Mouse (Mus musculus): ENCODE data around the gene Mmd. TPM values are rescaled to one million over a fixed set of nuclear protein-coding genes. Genes with fewer than 3 reads are reported as not detected.

Mmd gene
- polyA plus RNA-seq, 1 experiment from 2014 or later = 124 TPM

DNA sequence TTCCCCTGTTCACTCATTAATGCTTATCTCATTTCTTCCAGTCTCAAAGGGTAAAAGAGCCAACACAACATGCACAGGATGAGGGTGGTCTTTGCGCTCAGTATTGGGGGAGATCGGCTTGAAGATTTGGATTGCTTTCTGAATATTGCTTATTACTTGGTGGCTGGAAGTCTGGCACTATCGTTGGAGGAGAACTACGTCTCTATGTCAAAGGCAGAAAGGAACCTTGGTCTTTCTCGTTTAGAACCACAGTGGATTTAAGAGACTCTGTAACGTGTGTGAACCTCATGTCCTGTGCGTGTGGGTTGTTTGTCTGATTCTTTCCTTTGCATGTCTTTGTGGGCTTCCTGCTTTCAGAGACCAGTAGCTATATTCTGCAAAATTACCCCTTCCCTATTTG lies 1.5 kb downstream of the Mmd start:
- H3K36me3 ChIP-seq = no peaks in the 10 kb centered on the region
- peak overlapping the region; percentile 89 for H3K4me3 ChIP-seq
- peak overlapping the region; percentile 94 for H3K9ac ChIP-seq
- no peaks in the 10 kb centered on the region for H3K27me3 ChIP-seq
- no peak for ATAC-seq (ENCODE audit: low FRiP score, low read depth)
- H3K27ac ChIP-seq (replicated peaks) = no peak overlapping the region
- H3K9me3 ChIP-seq = no peaks in the 10 kb centered on the region
- peak overlapping the region; percentile 76 for H3K4me2 ChIP-seq
- 51% methylated on average over 7 of the region's 7 CpGs for WGBS
- H3K4me1 ChIP-seq (replicated peaks) = peaks cover 38% of the 10 kb centered on the region

DNA sequence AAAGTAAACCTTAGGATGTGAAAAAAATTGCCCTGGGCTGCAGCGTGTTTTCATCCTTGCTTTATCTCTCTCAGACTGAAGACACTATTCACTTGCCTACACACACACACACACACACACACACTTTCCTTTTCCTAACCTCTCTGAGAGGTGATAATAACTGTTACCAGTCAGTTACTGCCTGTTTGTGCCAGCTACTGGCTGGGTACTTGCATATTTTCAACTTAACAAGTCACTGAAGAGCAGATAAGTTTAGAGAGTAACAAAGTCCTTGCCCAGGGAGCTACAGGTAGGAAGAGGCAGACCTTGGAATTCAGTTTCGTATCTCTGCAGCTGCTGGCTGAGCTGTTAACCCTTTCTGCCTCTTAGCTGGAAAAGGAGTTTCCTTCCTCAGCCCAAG lies 2.7 kb downstream of the Mmd start:
- Histone ChIP-seq H3K27me3 (no peaks in the 10 kb centered on the region), H3K27ac (replicated peaks) (no peak overlapping the region), H3K9me3 (no peaks in the 10 kb centered on the region), H3K9ac (no peak overlapping the region), H3K4me2 (no peak overlapping the region), H3K4me1 (replicated peaks) (peaks cover 39% of the 10 kb centered on the region), H3K4me3 (no peak overlapping the region), H3K36me3 (no peaks in the 10 kb centered on the region)
- ATAC-seq (ENCODE audit: low FRiP score, low read depth) = no peak
- 39% methylated on average over 2 of the region's 2 CpGs for WGBS

DNA sequence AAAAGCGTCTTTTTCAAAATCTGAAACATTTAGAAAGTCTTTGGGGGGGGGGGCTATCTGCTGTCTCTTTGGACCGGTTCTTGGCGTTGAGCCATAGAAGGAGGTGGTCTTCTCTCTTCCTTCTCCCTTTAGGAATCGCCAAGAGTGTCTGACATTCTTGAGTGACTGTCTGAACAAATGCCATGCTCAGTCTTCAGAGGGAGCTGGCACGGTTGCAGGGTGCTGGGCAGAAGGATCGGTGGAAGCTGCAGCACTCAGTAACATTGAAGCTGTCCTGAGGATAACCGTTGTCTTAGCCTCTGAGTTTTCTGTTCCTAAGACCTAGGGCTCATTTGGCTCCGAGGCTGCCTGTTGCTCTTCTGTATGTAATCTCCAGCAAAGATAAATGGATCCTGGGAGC lies 3.1 kb downstream of the Mmd start:
- Histone ChIP-seq H3K27me3 (no peaks in the 10 kb centered on the region), H3K36me3 (no peaks in the 10 kb centered on the region), H3K4me2 (no peak overlapping the region), H3K9ac (no peak overlapping the region), H3K4me3 (no peak overlapping the region), H3K9me3 (no peaks in the 10 kb centered on the region), H3K27ac (replicated peaks) (no peak overlapping the region), H3K4me1 (replicated peaks) (peaks cover 39% of the 10 kb centered on the region)
- 70% methylated on average over 8 of the region's 8 CpGs for WGBS
- no peak for ATAC-seq (ENCODE audit: low FRiP score, low read depth)

- no peaks in the 10 kb centered on the region for H3K9me3 ChIP-seq
- no peak overlapping the region for H3K4me2 ChIP-seq
- WGBS = 90% methylated on average over 3 of the region's 3 CpGs
- H3K36me3 ChIP-seq = no peaks in the 10 kb centered on the region
- H3K9ac ChIP-seq = no peak overlapping the region
- peaks cover 33% of the 10 kb centered on the region for H3K4me1 ChIP-seq (replicated peaks)
- H3K27me3 ChIP-seq = no peaks in the 10 kb centered on the region
- H3K27ac ChIP-seq (replicated peaks) = no peak overlapping the region
- H3K4me3 ChIP-seq = no peak overlapping the region
- ATAC-seq (ENCODE audit: low FRiP score, low read depth) = no peak
Observed at GRCm38 (mm10) chr11:90254536-90254935, 5.3 kb downstream of the Mmd start.

DNA sequence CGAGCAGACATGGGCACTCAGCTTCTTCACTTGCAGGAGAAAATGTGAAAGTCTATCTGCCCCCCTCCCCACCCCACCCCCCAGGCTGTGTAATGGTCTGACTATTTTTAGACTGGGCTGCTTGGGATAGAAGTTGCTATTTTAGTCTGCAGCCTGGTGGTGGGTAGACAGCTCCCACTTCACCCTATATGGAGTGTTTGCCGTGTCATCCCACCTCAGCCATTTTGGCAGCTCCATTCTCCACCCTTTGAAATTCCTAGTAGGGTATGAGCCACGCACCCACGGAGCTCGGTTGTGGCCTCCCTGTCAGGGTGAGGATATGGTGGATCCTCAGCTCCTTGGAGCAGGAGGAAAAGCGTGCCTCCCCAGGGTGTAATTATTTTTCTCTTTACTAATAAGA lies 6.4 kb downstream of the Mmd start:
- no peak overlapping the region for H3K27ac ChIP-seq (replicated peaks)
- no peak for ATAC-seq (ENCODE audit: low FRiP score, low read depth)
- no peaks in the 10 kb centered on the region for H3K9me3 ChIP-seq
- H3K27me3 ChIP-seq = no peaks in the 10 kb centered on the region
- H3K4me2 ChIP-seq = no peak overlapping the region
- 79% methylated on average over 6 of the region's 6 CpGs for WGBS
- H3K36me3 ChIP-seq = peaks cover 11% of the 10 kb centered on the region
- no peak overlapping the region for H3K4me3 ChIP-seq
- H3K9ac ChIP-seq = no peak overlapping the region
- H3K4me1 ChIP-seq (replicated peaks) = peaks cover 27% of the 10 kb centered on the region

DNA sequence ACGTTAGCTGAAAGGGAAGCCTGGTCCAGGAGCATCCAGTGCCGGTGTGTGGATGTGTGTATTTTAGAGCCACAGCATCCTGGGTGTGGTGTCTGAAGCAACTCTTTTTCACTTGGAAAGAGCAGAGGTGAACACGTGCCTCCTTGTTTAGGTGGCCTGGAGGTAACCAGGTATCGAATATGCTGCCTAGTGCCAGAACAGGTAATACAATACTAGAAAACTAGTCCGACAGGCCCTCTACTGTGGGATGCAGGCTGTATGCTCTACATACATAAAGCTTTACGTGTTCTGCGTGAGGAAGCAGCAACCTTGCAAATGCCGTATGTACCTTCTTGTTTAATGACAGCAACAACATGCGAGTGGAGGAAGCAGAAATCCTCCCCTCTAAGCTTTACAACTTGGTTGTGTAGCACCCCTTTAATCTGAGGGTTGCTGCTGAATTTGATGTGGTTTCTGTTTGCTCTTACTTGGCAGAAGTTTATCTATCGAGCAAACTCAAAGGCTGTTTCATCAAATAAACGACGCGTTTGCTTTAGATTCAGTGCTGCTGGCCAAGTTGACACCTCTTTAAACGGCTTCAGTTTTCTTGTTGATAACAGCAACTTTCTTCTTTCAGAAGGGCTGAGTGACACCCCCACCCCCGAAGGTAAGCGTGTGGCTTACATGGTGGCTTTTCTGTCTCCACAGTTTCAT lies 7.7 kb downstream of the Mmd start:
- Histone ChIP-seq H3K4me1 (replicated peaks) (peaks cover 14% of the 10 kb centered on the region), H3K27me3 (no peaks in the 10 kb centered on the region), H3K27ac (replicated peaks) (no peak overlapping the region), H3K9ac (no peak overlapping the region), H3K4me3 (no peak overlapping the region), H3K36me3 (peaks cover 22% of the 10 kb centered on the region), H3K9me3 (no peaks in the 10 kb centered on the region), H3K4me2 (no peak overlapping the region)
- ATAC-seq (ENCODE audit: low FRiP score, low read depth) = no peak
- WGBS = 93% methylated on average over 16 of the region's 16 CpGs

- no peak overlapping the region for H3K27ac ChIP-seq (replicated peaks)
- 0 out of 2 replicates have a peak, but pooled peaks cover 4% of the 10 kb centered on the region for H3K4me1 ChIP-seq (replicated peaks)
- H3K9me3 ChIP-seq = no peaks in the 10 kb centered on the region
- no peak overlapping the region for H3K4me2 ChIP-seq
- H3K9ac ChIP-seq = no peak overlapping the region
- peaks cover 36% of the 10 kb centered on the region for H3K36me3 ChIP-seq
- no peak overlapping the region for H3K4me3 ChIP-seq
- H3K27me3 ChIP-seq = no peaks in the 10 kb centered on the region
- 80% methylated on average over 10 of the region's 10 CpGs for WGBS
- ATAC-seq (ENCODE audit: low FRiP score, low read depth) = no peak
Observed at GRCm38 (mm10) chr11:90258321-90258927, 9.2 kb downstream of the Mmd start.

GRCm38 (mm10) chr11:90259071-90259470 lies 9.8 kb downstream of the Mmd start:
- Histone ChIP-seq H3K4me1 (replicated peaks) (0 out of 2 replicates have a peak, but pooled peaks cover 4% of the 10 kb centered on the region), H3K9me3 (no peaks in the 10 kb centered on the region), H3K36me3 (peaks cover 40% of the 10 kb centered on the region), H3K9ac (no peak overlapping the region), H3K27me3 (no peaks in the 10 kb centered on the region), H3K4me2 (no peak overlapping the region), H3K4me3 (no peak overlapping the region), H3K27ac (replicated peaks) (no peak overlapping the region)
- 70% methylated on average over 4 of the region's 4 CpGs for WGBS
- ATAC-seq (ENCODE audit: low FRiP score, low read depth) = no peak

GRCm38 (mm10) chr11:90259826-90260225 lies 10.6 kb downstream of the Mmd start:
- no peak for ATAC-seq (ENCODE audit: low FRiP score, low read depth)
- H3K4me3 ChIP-seq = no peak overlapping the region
- H3K4me2 ChIP-seq = no peak overlapping the region
- H3K27ac ChIP-seq (replicated peaks) = no peak overlapping the region
- 87% methylated on average over 9 of the region's 9 CpGs for WGBS
- no peak overlapping the region for H3K9ac ChIP-seq
- no peaks in the 10 kb centered on the region for H3K9me3 ChIP-seq
- H3K4me1 ChIP-seq (replicated peaks) = 0 out of 2 replicates have a peak, but pooled peaks cover 4% of the 10 kb centered on the region
- H3K27me3 ChIP-seq = no peaks in the 10 kb centered on the region
- H3K36me3 ChIP-seq = peaks cover 44% of the 10 kb centered on the region

DNA sequence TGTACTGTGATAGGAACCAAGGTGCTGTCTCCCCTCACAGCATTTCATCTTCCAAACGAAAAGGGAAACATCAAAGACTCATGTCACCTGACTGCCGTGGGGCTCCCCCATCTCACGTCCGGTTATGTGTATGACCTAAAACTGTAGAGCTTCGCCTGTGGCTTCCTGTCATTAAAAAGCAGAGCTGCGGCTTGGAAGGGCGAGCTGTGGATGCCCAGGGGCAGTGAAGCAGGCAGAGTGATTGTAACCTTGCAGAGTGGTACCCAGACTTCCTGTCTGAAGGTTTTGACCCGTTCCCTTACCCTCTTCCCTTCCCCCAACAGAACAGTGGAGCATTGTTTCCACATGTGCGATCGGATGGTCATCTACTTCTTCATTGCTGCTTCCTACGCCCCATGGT lies 14.9 kb downstream of the Mmd start:
- peaks cover 5% of the 10 kb centered on the region for H3K4me1 ChIP-seq (replicated peaks)
- H3K36me3 ChIP-seq = peaks cover 57% of the 10 kb centered on the region
- H3K27me3 ChIP-seq = no peaks in the 10 kb centered on the region
- no peak overlapping the region for H3K27ac ChIP-seq (replicated peaks)
- no peaks in the 10 kb centered on the region for H3K9me3 ChIP-seq
- WGBS = 90% methylated on average over 11 of the region's 11 CpGs
- H3K9ac ChIP-seq = no peak overlapping the region
- H3K4me2 ChIP-seq = no peak overlapping the region
- no peak overlapping the region for H3K4me3 ChIP-seq
- ATAC-seq (ENCODE audit: low FRiP score, low read depth) = no peak

DNA sequence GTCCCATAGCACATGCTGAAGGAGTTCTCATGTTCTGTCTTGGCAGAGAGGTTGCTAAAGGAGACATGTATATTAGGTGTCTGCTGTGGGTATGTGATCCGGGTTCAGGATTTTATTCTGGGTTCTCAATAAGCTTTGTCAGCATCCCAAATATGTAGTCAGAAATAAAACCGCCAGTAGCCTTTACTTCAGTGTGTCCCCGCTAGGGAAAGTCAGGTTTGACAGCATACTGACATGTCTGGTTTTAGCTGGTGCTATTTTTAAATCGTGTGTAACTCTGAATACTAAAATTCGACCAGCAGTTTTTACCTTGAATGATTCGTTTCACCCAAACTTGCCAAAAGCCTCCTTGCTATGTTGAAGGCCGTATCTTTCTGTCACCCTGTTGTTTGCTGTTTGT lies 16.3 kb downstream of the Mmd start:
- H3K4me1 ChIP-seq (replicated peaks) = peaks cover 13% of the 10 kb centered on the region
- H3K9me3 ChIP-seq = no peaks in the 10 kb centered on the region
- no peaks in the 10 kb centered on the region for H3K27me3 ChIP-seq
- peaks cover 48% of the 10 kb centered on the region for H3K36me3 ChIP-seq
- H3K4me2 ChIP-seq = no peak overlapping the region
- no peak overlapping the region for H3K4me3 ChIP-seq
- no peak for ATAC-seq (ENCODE audit: low FRiP score, low read depth)
- 94% methylated on average over 7 of the region's 7 CpGs for WGBS
- H3K27ac ChIP-seq (replicated peaks) = no peak overlapping the region
- no peak overlapping the region for H3K9ac ChIP-seq

GRCm38 (mm10) chr11:90268934-90269333 lies 19.7 kb downstream of the Mmd start:
- ATAC-seq (ENCODE audit: low FRiP score, low read depth) = no peak
- Histone ChIP-seq H3K9me3 (no peaks in the 10 kb centered on the region), H3K4me1 (replicated peaks) (peaks cover 13% of the 10 kb centered on the region), H3K36me3 (peaks cover 31% of the 10 kb centered on the region), H3K27ac (replicated peaks) (no peak overlapping the region), H3K4me3 (no peak overlapping the region), H3K27me3 (no peaks in the 10 kb centered on the region), H3K4me2 (no peak overlapping the region), H3K9ac (no peak overlapping the region)
- WGBS = 64% methylated on average over 5 of the region's 5 CpGs
